Mouse (Mus musculus): ENCODE measurements around the gene Sertad2.
A peak's percentile ranks its signal among the peaks of the same experiment; 100 is the strongest.

The Sertad2 gene

DNA sequence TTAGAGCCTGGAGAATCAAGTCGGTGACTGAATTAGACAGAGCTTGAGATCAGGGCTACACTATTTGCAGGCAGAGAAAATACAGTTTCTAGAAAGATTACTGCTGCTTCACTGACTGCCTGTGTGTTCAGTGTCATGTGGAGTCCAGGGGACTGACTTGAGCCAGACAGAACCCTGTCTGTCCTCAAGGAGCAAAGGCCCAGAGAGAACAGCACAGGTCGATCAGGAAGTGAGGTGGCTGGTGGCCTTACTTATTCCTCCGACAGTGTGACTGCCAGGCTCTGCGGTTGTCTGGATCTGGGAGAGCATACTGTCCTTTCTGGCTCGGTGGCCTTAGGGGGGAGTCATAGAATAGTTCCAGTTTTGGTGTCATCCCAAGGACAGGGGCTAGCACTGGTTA lies 137.7 kb downstream of the Sertad2 start:
- DNase-seq (ENCODE audit: low spot score in 2 of 2): no peak

GRCm38 (mm10) chr11:20681679-20682078 lies 138.6 kb downstream of the Sertad2 start:
- no peak for DNase-seq (ENCODE audit: low spot score in 2 of 2)

- DNase-seq (ENCODE audit: low spot score in 2 of 2): peak; percentile 43 to 76
Observed at GRCm38 (mm10) chr11:20691000-20691399, 147.9 kb downstream of the Sertad2 start.

Measured in spleen, postnatal 4 days (tissue).